Mouse (Mus musculus) C2C12 (cell line): ENCODE results near the gene Prelp. TPM values are rescaled to one million over a fixed set of nuclear protein-coding genes. Genes with fewer than 3 reads are reported as not detected.

Experiments used
- H3K27me3 ChIP-seq: one replicate; pipeline ENCODE4 v1.6.1; 2011; ENCODE audit not compliant: control insufficient read depth, insufficient read depth, insufficient read length
- H3K36me3 ChIP-seq: one replicate; pipeline ENCODE4 v1.6.1; 2011; ENCODE audit not compliant: control insufficient read depth, insufficient read depth
- H3K4me3 ChIP-seq: one replicate; pipeline ENCODE4 v1.5.1; 2011; ENCODE audit warnings: mild to moderate bottlenecking, control low read depth; ENCODE audit not compliant: poor library complexity, insufficient read depth, severe bottlenecking
- H3K79me2 ChIP-seq: one replicate; pipeline ENCODE4 v1.6.1; 2011; ENCODE audit not compliant: control insufficient read depth, insufficient read depth
- H3K79me3 ChIP-seq: one replicate; pipeline ENCODE4 v1.6.1; 2011; ENCODE audit warnings: low read depth, control low read depth
- H3ac ChIP-seq: one replicate; pipeline ENCODE3; 2011; ENCODE audit warnings: low read depth; ENCODE audit not compliant: control insufficient read depth, insufficient read length
- CEBPB ChIP-seq: IDR thresholded peaks from one replicate; pipeline ENCODE4 v1.6.1; 2011; ENCODE audit warnings: low read depth, mild to moderate bottlenecking, control low read depth, moderate library complexity
- CTCF ChIP-seq: IDR thresholded peaks from one replicate; pipeline ENCODE4 v1.5.1; 2011; ENCODE audit not compliant: control insufficient read depth, insufficient read depth, insufficient read length
- FOSL1 ChIP-seq: IDR thresholded peaks from one replicate; pipeline ENCODE4 v1.8.0; 2011; ENCODE audit warnings: mild to moderate bottlenecking, low read length; ENCODE audit not compliant: poor library complexity, insufficient read depth, severe bottlenecking
- MAX ChIP-seq: IDR thresholded peaks from one replicate; pipeline ENCODE4 v1.6.1; 2011; ENCODE audit warnings: mild to moderate bottlenecking, control low read depth
- MYOD1 ChIP-seq: IDR thresholded peaks from one replicate; pipeline ENCODE4 v1.6.1; 2011; ENCODE audit warnings: low read depth; ENCODE audit not compliant: control insufficient read depth, insufficient read length
- MYOG ChIP-seq: IDR thresholded peaks from one replicate; pipeline ENCODE4 v1.6.1; 2011; ENCODE audit not compliant: control insufficient read depth, insufficient read length; ENCODE audit errors: extremely low read depth
- USF1 ChIP-seq: IDR thresholded peaks from one replicate; pipeline ENCODE4 v1.6.1; 2011; ENCODE audit warnings: low read depth, mild to moderate bottlenecking, control low read depth, moderate library complexity
- polyA plus RNA-seq: library from polyadenylated mRNA; unstranded; fragments of >200 nt; fragmentation: generic; extraction: Trizol; gene quantifications from one replicate; pipeline ENCODE4 v1.2.1, GENCODE M21; 2012; ENCODE audit warnings: missing spikeins

The Prelp gene
- polyA plus RNA-seq, 1 experiment, result 0.07 TPM

GRCm38 (mm10) chr1:133953261-133953742 is 32.1 kb upstream of the Prelp start:
- Histone ChIP-seq H3K27me3 (no peaks in the 10 kb centered on the region), H3K79me3 (no peaks in the 10 kb centered on the region), H3K36me3 (no peaks in the 10 kb centered on the region), H3K79me2 (no peaks in the 10 kb centered on the region), H3K4me3 (no peak overlapping the region), H3ac (no peak overlapping the region)
- TF ChIP-seq MYOG (no peak), MYOD1 (no peak), CEBPB (peak; percentile 97)

GRCm38 (mm10) chr1:133951598-133951997 is 30.4 kb upstream of the Prelp start:
- Histone ChIP-seq H3ac (no peak overlapping the region), H3K4me3 (no peak overlapping the region), H3K79me2 (no peaks in the 10 kb centered on the region), H3K27me3 (no peaks in the 10 kb centered on the region), H3K36me3 (no peaks in the 10 kb centered on the region), H3K79me3 (no peaks in the 10 kb centered on the region)
- TF ChIP-seq FOSL1 (no peak), MAX (no peak)

- H3K79me3 ChIP-seq, result no peaks in the 10 kb centered on the region
- TF ChIP-seq MYOG (no peak), CEBPB (no peak), MYOD1 (no peak), FOSL1 (no peak), USF1 (no peak), CTCF (no peak), MAX (no peak)
- H3K79me2 ChIP-seq, result no peaks in the 10 kb centered on the region
- H3K4me3 ChIP-seq, result no peak overlapping the region
- H3K27me3 ChIP-seq, result no peaks in the 10 kb centered on the region
- H3ac ChIP-seq, result no peak overlapping the region
- no peaks in the 10 kb centered on the region for H3K36me3 ChIP-seq
Measured at GRCm38 (mm10) chr1:133950061-133950782, 29.0 kb upstream of the Prelp start.

- no peaks in the 10 kb centered on the region for H3K36me3 ChIP-seq
- no peaks in the 10 kb centered on the region for H3K79me2 ChIP-seq
- H3ac ChIP-seq, result no peak overlapping the region
- H3K4me3 ChIP-seq, result no peak overlapping the region
- no peaks in the 10 kb centered on the region for H3K79me3 ChIP-seq
- no peaks in the 10 kb centered on the region for H3K27me3 ChIP-seq
- TF ChIP-seq USF1 (no peak), MYOG (no peak), FOSL1 (no peak)
Measured at GRCm38 (mm10) chr1:133945106-133945505, 23.9 kb upstream of the Prelp start.

- TF ChIP-seq CTCF (no peak), FOSL1 (no peak), MYOD1 (peak; percentile 68), MAX (peak; percentile 47)
- no peaks in the 10 kb centered on the region for H3K36me3 ChIP-seq
- no peaks in the 10 kb centered on the region for H3K79me3 ChIP-seq
- no peaks in the 10 kb centered on the region for H3K27me3 ChIP-seq
- H3ac ChIP-seq, result no peak overlapping the region
- H3K79me2 ChIP-seq, result no peaks in the 10 kb centered on the region
- no peak overlapping the region for H3K4me3 ChIP-seq
Measured at GRCm38 (mm10) chr1:133941904-133942303, 20.7 kb upstream of the Prelp start.

GRCm38 (mm10) chr1:133941158-133941860 is 20.1 kb upstream of the Prelp start:
- Histone ChIP-seq H3K79me3 (no peaks in the 10 kb centered on the region), H3K36me3 (no peaks in the 10 kb centered on the region), H3K79me2 (no peaks in the 10 kb centered on the region), H3ac (peak overlapping the region; percentile 50), H3K27me3 (no peaks in the 10 kb centered on the region), H3K4me3 (no peak overlapping the region)
- no peak for TF ChIP-seq CTCF
- TF ChIP-seq CEBPB, result no peak
- TF ChIP-seq MAX, result peak; percentile 78
- TF ChIP-seq MYOD1, result peak; percentile 82
- TF ChIP-seq MYOG, result no peak
- TF ChIP-seq FOSL1, result no peak
- TF ChIP-seq USF1, result no peak
